In genomic region chr15:98806071-98806808, GRCm38 (mm10) we compare ENCODE assay signal across 9 mouse cellular contexts. TPM values are rescaled to one million over a fixed set of nuclear protein-coding genes. Genes with fewer than 3 reads are reported as not detected.
DNase-seq lines count a peak whose midpoint lies in the region; ATAC-seq lines count a peak whose summit lies in the region.
"Had no signal": no experiment of that assay in that cellular context is flagged by ENCODE, and none has a peak within 500 bp of the region (broad histone marks: within the 10 kb centered on the region; RNA-seq: fewer than 3 reads in every experiment).

No protein-coding gene starts in this region.

- WGBS in heart, embryonic 16.5 days: 18% methylated on average over 30 of the region's 30 CpGs
- WGBS in hindbrain, embryonic 13.5 days: 6% methylated on average over 30 of the region's 30 CpGs
- 3% methylated on average over 30 of the region's 30 CpGs for WGBS in midbrain, embryonic 13.5 days

- 0 out of 2 replicates have a peak, but pooled peaks cover under 1% of the 10 kb centered on the region for H3K36me3 ChIP-seq in heart, embryonic 16.5 days (ENCODE audit: control insufficient read depth, insufficient read depth)
- H3K36me3 ChIP-seq in hindbrain, embryonic 13.5 days: 0 out of 2 replicates have a peak, but pooled peaks cover 3% of the 10 kb centered on the region
- 0 out of 2 replicates have a peak, but pooled peaks cover 5% of the 10 kb centered on the region for H3K36me3 ChIP-seq in midbrain, embryonic 13.5 days

- peak overlapping the region; percentile 60 for H3K4me3 ChIP-seq in heart, embryonic 16.5 days (ENCODE audit: low read length)
- peak overlapping the region; percentile 48 for H3K4me3 ChIP-seq in hindbrain, embryonic 13.5 days
- peak overlapping the region; percentile 48 for H3K4me3 ChIP-seq in midbrain, embryonic 13.5 days (replicated peaks)

- intact Hi-C loops in heart, postnatal 36 days (cut with DNase I): no loop called here

- ATAC-seq in heart, embryonic 16.5 days (replicated peaks; ENCODE audit: extremely low read depth, insufficient read depth, low FRiP score): no peak
- no peak for ATAC-seq in hindbrain, embryonic 13.5 days (ENCODE audit: low FRiP score)
- 0 out of 2 replicates have a peak, but pooled peaks have one; percentile 10 for ATAC-seq in midbrain, embryonic 13.5 days

- H3K27me3 ChIP-seq in heart, embryonic 16.5 days (ENCODE audit: control insufficient read depth, insufficient read depth, low read length): peaks cover 78% of the 10 kb centered on the region
- peaks cover 99% of the 10 kb centered on the region for H3K27me3 ChIP-seq in hindbrain, embryonic 13.5 days
- peaks cover 100% of the 10 kb centered on the region for H3K27me3 ChIP-seq in midbrain, embryonic 13.5 days

- H3K9me3 ChIP-seq in heart, embryonic 16.5 days (replicated peaks; ENCODE audit: control insufficient read depth, low read length): no peaks in the 10 kb centered on the region
- no peaks in the 10 kb centered on the region for H3K9me3 ChIP-seq in hindbrain, embryonic 13.5 days
- no peaks in the 10 kb centered on the region for H3K9me3 ChIP-seq in midbrain, embryonic 13.5 days

- no peak overlapping the region for H3K27ac ChIP-seq in heart, embryonic 16.5 days (ENCODE audit: low read length)
- H3K27ac ChIP-seq in hindbrain, embryonic 13.5 days: peak overlapping the region; percentile 30; the same call in 1 of the 2 replicates
- no peak overlapping the region; the same call in 1 of the 2 replicates for H3K27ac ChIP-seq in midbrain, embryonic 13.5 days

- peaks cover 45% of the 10 kb centered on the region for H3K4me1 ChIP-seq in heart, embryonic 16.5 days (ENCODE audit: control insufficient read depth, insufficient read depth, low read length)
- peaks cover 54% of the 10 kb centered on the region for H3K4me1 ChIP-seq in hindbrain, embryonic 13.5 days (replicated peaks)
- peaks cover 53% of the 10 kb centered on the region for H3K4me1 ChIP-seq in midbrain, embryonic 13.5 days (replicated peaks)

- peak overlapping the region; percentile 87 for H3K4me2 ChIP-seq in heart, embryonic 16.5 days (ENCODE audit: low read depth, low read length)
- peak overlapping the region; percentile 77 for H3K4me2 ChIP-seq in hindbrain, embryonic 13.5 days
- H3K4me2 ChIP-seq in midbrain, embryonic 13.5 days (replicated peaks): peak overlapping the region; percentile 63

- no peak overlapping the region; the same call in 1 of the 2 replicates for H3K9ac ChIP-seq in heart, embryonic 16.5 days (ENCODE audit: low read length)
- peak overlapping the region; percentile 76; the same call in 1 of the 2 replicates for H3K9ac ChIP-seq in hindbrain, embryonic 13.5 days
- no peak overlapping the region; the same call in 1 of the 2 replicates for H3K9ac ChIP-seq in midbrain, embryonic 13.5 days (replicated peaks)

- no peak for DNase-seq in heart, postnatal 36 days
- DNase-seq in ZHBTc4 (ENCODE audit: low read depth, low spot score): peak; percentile 27
- no peak for DNase-seq in adrenal gland, postnatal 4 days (ENCODE audit: low spot score in 2 of 2)
- DNase-seq in spleen, postnatal 10 days (ENCODE audit: low spot score in 2 of 2): no peak
- DNase-seq in thymus, postnatal 10 days (ENCODE audit: low spot score in 2 of 2): no peak

RNA-seq across cellular contexts. Expression of gene Ddn, which starts 3.0 kb away (rescaled TPM):
- 0.32 and 0.35 TPM in 2 replicates for polyA plus RNA-seq in heart, embryonic 16.5 days (2015; fragmentation: Nextera tagmentation; extraction: Ambion mirVana)
- total RNA-seq in heart, postnatal 36 days (2021): under 1 TPM; 0.22 to 0.35 TPM
- 0.63 and 0.69 TPM in 2 replicates for polyA plus RNA-seq in hindbrain, embryonic 13.5 days (2015; fragmentation: Nextera tagmentation; extraction: Ambion mirVana)
- 0.50 and 1.2 TPM in 2 replicates for polyA plus RNA-seq in midbrain, embryonic 13.5 days (2015; fragmentation: Nextera tagmentation; extraction: Ambion mirVana)
- 1 to 10 TPM in 1 of 2 experiments, under 1 TPM in 1; 0.76 to 4.2 TPM for total RNA-seq in adrenal gland, postnatal 4 days (2021)

RNA-seq across cellular contexts. Expression of gene Wnt1, which starts 16.6 kb away (rescaled TPM):
- polyA plus RNA-seq in heart, embryonic 16.5 days (2015; fragmentation: Nextera tagmentation; extraction: Ambion mirVana): not detected in 2 replicates
- total RNA-seq in heart, postnatal 36 days (2021): not detected
- 3.7 and 4.6 TPM in 2 replicates for polyA plus RNA-seq in hindbrain, embryonic 13.5 days (2015; fragmentation: Nextera tagmentation; extraction: Ambion mirVana)
- polyA plus RNA-seq in midbrain, embryonic 13.5 days (2015; fragmentation: Nextera tagmentation; extraction: Ambion mirVana): 4.0 and 8.6 TPM in 2 replicates
- not detected for total RNA-seq in adrenal gland, postnatal 4 days (2021)
- total RNA-seq: CH12.LX had no signal

RNA-seq across cellular contexts. Expression of gene Prkag1, which starts 25.1 kb away (rescaled TPM):
- 111 and 112 TPM in 2 replicates for polyA plus RNA-seq in heart, embryonic 16.5 days (2015; fragmentation: Nextera tagmentation; extraction: Ambion mirVana)
- 100 to 1,000 TPM in 1 of 2 experiments, 10 to 100 TPM in 1; 99.8 to 112 TPM for total RNA-seq in heart, postnatal 36 days (2021)
- polyA plus RNA-seq in hindbrain, embryonic 13.5 days (2015; fragmentation: Nextera tagmentation; extraction: Ambion mirVana): 73.4 and 77.5 TPM in 2 replicates
- polyA plus RNA-seq in midbrain, embryonic 13.5 days (2015; fragmentation: Nextera tagmentation; extraction: Ambion mirVana): 83.3 and 89.9 TPM in 2 replicates
- 10 to 100 TPM; 66.4 to 68.2 TPM for total RNA-seq in adrenal gland, postnatal 4 days (2021)

RNA-seq across cellular contexts. Expression of gene Wnt10b, which starts 28.3 kb away (rescaled TPM):
- polyA plus RNA-seq in heart, embryonic 16.5 days (2015; fragmentation: Nextera tagmentation; extraction: Ambion mirVana): 0.28 and 0.44 TPM in 2 replicates
- total RNA-seq in heart, postnatal 36 days (2021): under 1 TPM; 0.27 to 0.33 TPM
- 0.12 TPM in 1 of 2 replicates, not detected in the other for polyA plus RNA-seq in hindbrain, embryonic 13.5 days (2015; fragmentation: Nextera tagmentation; extraction: Ambion mirVana)
- 0.24 TPM in 1 of 2 replicates, not detected in the other for polyA plus RNA-seq in midbrain, embryonic 13.5 days (2015; fragmentation: Nextera tagmentation; extraction: Ambion mirVana)
- total RNA-seq in adrenal gland, postnatal 4 days (2021): 1 to 10 TPM in 1 of 2 experiments, under 1 TPM in 1; 0.68 to 1.2 TPM

RNA-seq across cellular contexts. Expression of gene Arf3, which starts 43.2 kb away (rescaled TPM):
- polyA plus RNA-seq in heart, embryonic 16.5 days (2015; fragmentation: Nextera tagmentation; extraction: Ambion mirVana): 35.8 and 36.4 TPM in 2 replicates
- total RNA-seq in heart, postnatal 36 days (2021): 10 to 100 TPM; 20.8 to 20.9 TPM
- 68.4 and 71.7 TPM in 2 replicates for polyA plus RNA-seq in hindbrain, embryonic 13.5 days (2015; fragmentation: Nextera tagmentation; extraction: Ambion mirVana)
- polyA plus RNA-seq in midbrain, embryonic 13.5 days (2015; fragmentation: Nextera tagmentation; extraction: Ambion mirVana): 57.5 and 66.0 TPM in 2 replicates
- 100 to 1,000 TPM; 124 to 135 TPM for total RNA-seq in adrenal gland, postnatal 4 days (2021)
